Mouse (Mus musculus): ENCODE data around the gene Ifna16.

GRCm38 (mm10) chr4:88715059-88715458, 38.3 kb upstream of the Ifna16 start:
- no peak for TF ChIP-seq CTCF (IDR thresholded peaks at IDR 0.05; ENCODE audit: low read depth, low read length)
- TF ChIP-seq POLR2A (IDR thresholded peaks at IDR 0.05; ENCODE audit: insufficient read depth, low read length) = no peak
- no peak for TF ChIP-seq EP300 (IDR thresholded peaks at IDR 0.05; ENCODE audit: insufficient read depth, low read depth, low read length)
